ENCODE assay signal across 25 mouse cellular contexts in genomic region chr11:111016206-111016605, GRCm38 (mm10). TPM values are rescaled to one million over a fixed set of nuclear protein-coding genes. Genes with fewer than 3 reads are reported as not detected.
"Had no signal": no experiment of that assay in that cellular context is flagged by ENCODE, and none has a peak within 500 bp of the region (broad histone marks: within the 10 kb centered on the region; RNA-seq: fewer than 3 reads in every experiment).

No protein-coding gene starts in this region.

- H3K27ac ChIP-seq: embryonic facial prominence, embryonic 10.5 days; embryonic facial prominence, embryonic 12.5 days; embryonic facial prominence, embryonic 13.5 days; embryonic facial prominence, embryonic 15.5 days; forebrain, embryonic 10.5 days; forebrain, embryonic 12.5 days; forebrain, embryonic 13.5 days; forebrain, embryonic 15.5 days; gastrocnemius, adult 2 months; heart, adult 2 months had no signal

- H3K27me3 ChIP-seq: embryonic facial prominence, embryonic 12.5 days; embryonic facial prominence, embryonic 13.5 days; embryonic facial prominence, embryonic 15.5 days; forebrain, embryonic 12.5 days; forebrain, embryonic 13.5 days; forebrain, embryonic 15.5 days had no signal

- H3K4me2 ChIP-seq: embryonic facial prominence, embryonic 12.5 days; embryonic facial prominence, embryonic 13.5 days; embryonic facial prominence, embryonic 15.5 days; forebrain, embryonic 12.5 days; forebrain, embryonic 13.5 days; forebrain, embryonic 15.5 days; heart, embryonic 11.5 days had no signal

- H3K4me3 ChIP-seq: embryonic facial prominence, embryonic 10.5 days; embryonic facial prominence, embryonic 12.5 days; embryonic facial prominence, embryonic 13.5 days; embryonic facial prominence, embryonic 15.5 days; erythroblast, embryonic 14.5 days; forebrain, embryonic 10.5 days; forebrain, embryonic 12.5 days; forebrain, embryonic 13.5 days; forebrain, embryonic 15.5 days; gastrocnemius, adult 2 months; heart, adult 2 months had no signal

- H3K9me3 ChIP-seq: embryonic facial prominence, embryonic 10.5 days; embryonic facial prominence, embryonic 12.5 days; embryonic facial prominence, embryonic 13.5 days; embryonic facial prominence, embryonic 15.5 days; forebrain, embryonic 10.5 days; forebrain, embryonic 12.5 days; forebrain, embryonic 13.5 days; forebrain, embryonic 15.5 days had no signal

- DNase-seq: cerebellum, adult 2 months; cerebellum, adult 8-10 months; cerebellum, adult 9-10 months; cerebellum, adult 9-11 months; embryo, embryonic 11 days; forebrain, postnatal 0 days; gastrocnemius, adult 2 months; gastrocnemius, postnatal 10 days; gastrocnemius, postnatal 14 days; gastrocnemius, postnatal 25 days; gastrocnemius, postnatal 36 days; heart, adult 18-20 months; heart, adult 2 months had no signal

- H3K4me1 ChIP-seq: embryonic facial prominence, embryonic 12.5 days; embryonic facial prominence, embryonic 13.5 days; embryonic facial prominence, embryonic 15.5 days; forebrain, embryonic 13.5 days had no signal

- ATAC-seq: forebrain, embryonic 13.5 days; forebrain, embryonic 14.5 days; forebrain, embryonic 15.5 days; forebrain, embryonic 16.5 days; forebrain, postnatal 0 days had no signal

- H3K9ac ChIP-seq: embryonic facial prominence, embryonic 12.5 days; embryonic facial prominence, embryonic 13.5 days; embryonic facial prominence, embryonic 15.5 days; forebrain, embryonic 12.5 days; forebrain, embryonic 13.5 days; forebrain, embryonic 15.5 days; forebrain, postnatal 0 days had no signal

- H3K36me3 ChIP-seq: embryonic facial prominence, embryonic 10.5 days; embryonic facial prominence, embryonic 12.5 days; embryonic facial prominence, embryonic 13.5 days; embryonic facial prominence, embryonic 15.5 days; forebrain, embryonic 10.5 days; forebrain, embryonic 12.5 days; forebrain, embryonic 15.5 days had no signal

RNA-seq across cellular contexts. Expression of gene Kcnj16, which starts 48.4 kb away (rescaled TPM):
- polyA plus RNA-seq: embryonic facial prominence, embryonic 13.5 days; erythroblast, embryonic 14.5 days; forebrain, embryonic 12.5 days; forebrain, embryonic 13.5 days; forebrain, embryonic 14.5 days; heart, adult 2 months had no signal

RNA-seq across cellular contexts. Expression of gene Kcnj2, which starts 49.8 kb away (rescaled TPM):
- polyA plus RNA-seq: erythroblast, embryonic 14.5 days had no signal
